Mouse (Mus musculus) forebrain, embryonic 13.5 days (tissue): ENCODE results near the gene Eya2. TPM values are rescaled to one million over a fixed set of nuclear protein-coding genes. Genes with fewer than 3 reads are reported as not detected.

Source experiments
- ATAC-seq: fragments of 200-750 bp; cut with Nextera tagmentation; 2 replicates; pipeline ENCODE4 v1.8.0; 2017
- H3K27ac ChIP-seq: fragments of 300-500 bp; sonication (generic); 2 replicates; pipeline ENCODE4 v1.5.1; 2015; ENCODE audit warnings: inconsistent platforms, mild to moderate bottlenecking, moderate library complexity
- H3K27me3 ChIP-seq: fragments of 300-500 bp; sonication (generic); 2 replicates; pipeline ENCODE4 v1.6.1; 2015; ENCODE audit warnings: mild to moderate bottlenecking, inconsistent platforms
- H3K36me3 ChIP-seq: fragments of 300-500 bp; sonication (generic); 2 replicates; pipeline ENCODE4 v1.6.1; 2015; ENCODE audit warnings: mild to moderate bottlenecking, inconsistent platforms; ENCODE audit not compliant: poor library complexity, severe bottlenecking
- H3K4me1 ChIP-seq: fragments of 300-500 bp; sonication (generic); 2 replicates; pipeline ENCODE4 v1.6.1; 2015; ENCODE audit warnings: inconsistent platforms
- H3K4me2 ChIP-seq: fragments of 300-500 bp; sonication (generic); 2 replicates; pipeline ENCODE4 v1.6.1; 2015; ENCODE audit warnings: inconsistent platforms, mild to moderate bottlenecking, moderate library complexity
- H3K4me3 ChIP-seq: fragments of 300-500 bp; sonication (generic); 2 replicates; pipeline ENCODE4 v1.5.1; 2015; ENCODE audit warnings: mild to moderate bottlenecking, inconsistent platforms
- H3K9ac ChIP-seq: fragments of 300-500 bp; sonication (generic); 2 replicates; pipeline ENCODE4 v1.6.1; 2015; ENCODE audit warnings: mild to moderate bottlenecking, inconsistent platforms
- H3K9me3 ChIP-seq: fragments of 300-500 bp; sonication (generic); replicated peaks from 2 replicates; pipeline ENCODE4 v1.6.1; 2016; ENCODE audit warnings: inconsistent platforms
- WGBS: fragments of 180-500 bp; shearing (Covaris S2); methylation state at CpG from one replicate; pipeline ENCODE4 v1.1.7; 2015; 5-methylcytosine and 5-hydroxymethylcytosine counted together
- polyA plus RNA-seq: library from polyadenylated mRNA; unstranded; fragments of >200 nt; fragmentation: Nextera tagmentation; extraction: Ambion mirVana; gene quantifications from 2 replicates; pipeline ENCODE4 v1.2.1, GENCODE M21; 2015

Gene Eya2
- polyA plus RNA-seq, 1 experiment from 2014 or later: 2.5 TPM

DNA sequence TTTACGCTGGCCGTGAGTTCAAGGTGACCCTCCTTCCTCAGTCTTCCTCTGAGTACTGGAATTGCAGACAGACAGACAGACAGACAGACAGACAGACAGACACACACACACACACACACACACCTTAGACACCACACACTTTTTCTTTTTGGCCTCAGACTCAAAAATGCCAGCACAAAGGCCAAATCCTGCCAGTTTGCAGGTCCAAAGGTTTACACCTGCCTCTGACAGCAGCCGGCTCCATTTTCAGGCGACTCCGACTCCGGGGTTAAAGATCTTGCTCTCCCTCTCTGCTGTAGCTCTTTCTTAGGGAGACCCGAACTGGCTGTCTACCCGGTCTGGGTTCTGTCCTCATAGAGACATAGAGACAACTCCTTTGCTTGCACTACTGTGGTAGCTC, 30.7 kb upstream of the Eya2 start:
- no peaks in the 10 kb centered on the region for H3K9me3 ChIP-seq
- peaks cover 22% of the 10 kb centered on the region for H3K27me3 ChIP-seq
- ATAC-seq: no peak
- 71% methylated on average over 8 of the region's 8 CpGs for WGBS
- H3K27ac ChIP-seq: no peak overlapping the region
- H3K36me3 ChIP-seq: no peaks in the 10 kb centered on the region
- H3K4me1 ChIP-seq: peaks cover 12% of the 10 kb centered on the region
- H3K4me2 ChIP-seq: no peak overlapping the region
- H3K9ac ChIP-seq: no peak overlapping the region
- no peak overlapping the region for H3K4me3 ChIP-seq

DNA sequence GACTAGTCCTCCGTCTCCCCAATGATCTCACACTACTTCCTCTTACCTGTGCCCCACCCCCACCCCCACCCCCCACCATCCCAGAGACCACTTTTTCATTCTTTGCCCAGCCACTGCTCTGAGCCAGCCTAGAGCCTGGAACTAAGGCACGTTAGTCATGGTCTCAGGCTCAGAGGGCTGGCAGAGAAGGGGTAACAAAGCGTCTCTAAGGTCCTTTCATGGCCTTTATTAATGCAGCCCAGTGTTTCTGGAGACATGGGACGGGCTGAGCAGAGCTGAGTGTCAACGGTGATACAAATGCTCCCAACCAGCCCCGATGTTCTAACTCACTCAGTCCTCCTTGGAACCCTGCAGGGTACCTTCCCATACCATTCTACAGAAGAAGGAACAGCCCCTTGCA, 30.2 kb upstream of the Eya2 start:
- Histone ChIP-seq H3K27ac (no peak overlapping the region), H3K4me3 (no peak overlapping the region), H3K4me1 (peaks cover 12% of the 10 kb centered on the region), H3K4me2 (no peak overlapping the region), H3K9ac (no peak overlapping the region), H3K27me3 (peaks cover 22% of the 10 kb centered on the region), H3K9me3 (no peaks in the 10 kb centered on the region), H3K36me3 (no peaks in the 10 kb centered on the region)
- WGBS: 23% methylated on average over 6 of the region's 6 CpGs
- no peak for ATAC-seq

DNA sequence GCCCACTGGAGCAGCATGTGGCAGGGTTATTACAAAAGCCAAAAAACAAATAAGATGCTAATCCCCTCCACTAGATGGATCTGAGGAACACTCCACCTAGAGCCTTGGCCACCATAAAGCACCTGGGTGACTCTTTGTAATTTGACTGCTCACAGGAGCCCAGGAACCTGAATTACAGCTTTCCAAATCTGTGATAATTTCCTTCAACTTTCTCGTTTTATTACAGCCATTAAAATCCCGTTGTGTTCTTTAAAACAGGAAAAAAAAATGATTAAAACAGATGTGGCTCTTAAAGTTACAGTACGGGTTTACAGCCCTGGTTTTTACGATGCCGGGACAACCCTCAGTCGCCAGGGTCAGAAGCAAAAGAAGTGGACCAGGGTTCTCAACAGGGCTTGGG, 27.9 kb upstream of the Eya2 start:
- Histone ChIP-seq H3K27me3 (peaks cover 22% of the 10 kb centered on the region), H3K36me3 (no peaks in the 10 kb centered on the region), H3K4me2 (no peak overlapping the region), H3K4me3 (no peak overlapping the region), H3K9me3 (no peaks in the 10 kb centered on the region), H3K27ac (no peak overlapping the region), H3K4me1 (peaks cover 12% of the 10 kb centered on the region), H3K9ac (no peak overlapping the region)
- no peak for ATAC-seq
- 84% methylated on average over 6 of the region's 6 CpGs for WGBS

- Histone ChIP-seq H3K4me3 (no peak overlapping the region), H3K36me3 (no peaks in the 10 kb centered on the region), H3K4me2 (no peak overlapping the region), H3K9me3 (no peaks in the 10 kb centered on the region), H3K9ac (no peak overlapping the region), H3K27ac (no peak overlapping the region), H3K27me3 (peaks cover 20% of the 10 kb centered on the region), H3K4me1 (peaks cover 12% of the 10 kb centered on the region)
- WGBS: 82% methylated on average over 9 of the region's 9 CpGs
- no peak for ATAC-seq
Observed at GRCm38 (mm10) chr2:165567820-165568219, 27.0 kb upstream of the Eya2 start.

GRCm38 (mm10) chr2:165568911-165569310, 25.9 kb upstream of the Eya2 start:
- Histone ChIP-seq H3K4me3 (no peak overlapping the region), H3K9ac (no peak overlapping the region), H3K27ac (no peak overlapping the region), H3K36me3 (no peaks in the 10 kb centered on the region), H3K4me2 (no peak overlapping the region), H3K9me3 (no peaks in the 10 kb centered on the region), H3K4me1 (peaks cover 2% of the 10 kb centered on the region; the same call in 1 of the 2 replicates), H3K27me3 (peaks cover 13% of the 10 kb centered on the region)
- 49% methylated on average over 6 of the region's 6 CpGs for WGBS
- no peak for ATAC-seq

- Histone ChIP-seq H3K27me3 (no peaks in the 10 kb centered on the region), H3K9ac (no peak overlapping the region), H3K36me3 (no peaks in the 10 kb centered on the region), H3K4me3 (no peak overlapping the region), H3K4me2 (no peak overlapping the region), H3K4me1 (no peaks in the 10 kb centered on the region), H3K9me3 (no peaks in the 10 kb centered on the region), H3K27ac (no peak overlapping the region)
- 66% methylated on average over 4 of the region's 4 CpGs for WGBS
- ATAC-seq: no peak
Observed at GRCm38 (mm10) chr2:165571216-165571778, 23.5 kb upstream of the Eya2 start.

GRCm38 (mm10) chr2:165583044-165583443, 11.8 kb upstream of the Eya2 start:
- Histone ChIP-seq H3K27ac (no peak overlapping the region), H3K4me1 (no peaks in the 10 kb centered on the region), H3K27me3 (no peaks in the 10 kb centered on the region), H3K9ac (no peak overlapping the region), H3K9me3 (no peaks in the 10 kb centered on the region), H3K4me2 (no peak overlapping the region), H3K36me3 (no peaks in the 10 kb centered on the region), H3K4me3 (no peak overlapping the region)
- no peak for ATAC-seq
- 82% methylated on average over 8 of the region's 8 CpGs for WGBS

DNA sequence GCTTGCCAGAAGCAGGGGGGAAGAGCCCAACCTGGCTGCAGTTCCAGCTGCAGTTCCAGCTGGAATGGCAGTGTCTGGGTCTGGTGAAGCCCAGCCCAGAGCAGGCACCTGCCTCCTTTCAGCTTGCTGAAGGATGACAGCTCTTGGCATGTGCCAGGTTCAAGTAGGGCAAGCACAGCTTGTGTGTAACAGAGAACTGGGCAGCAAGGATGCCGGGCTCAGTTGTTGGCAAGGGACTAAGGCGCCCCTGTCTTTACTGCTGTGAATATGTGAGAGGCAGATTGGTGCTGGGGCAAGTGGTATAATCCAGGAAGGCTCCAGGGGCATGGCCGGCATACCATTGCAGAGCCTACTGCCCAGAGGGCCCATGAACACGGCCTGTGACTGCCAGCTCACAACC, 11.3 kb upstream of the Eya2 start:
- WGBS: 80% methylated on average over 4 of the region's 4 CpGs
- no peaks in the 10 kb centered on the region for H3K4me1 ChIP-seq
- no peak overlapping the region for H3K9ac ChIP-seq
- H3K27me3 ChIP-seq: no peaks in the 10 kb centered on the region
- no peaks in the 10 kb centered on the region for H3K36me3 ChIP-seq
- no peak for ATAC-seq
- H3K27ac ChIP-seq: no peak overlapping the region
- no peaks in the 10 kb centered on the region for H3K9me3 ChIP-seq
- H3K4me2 ChIP-seq: no peak overlapping the region
- H3K4me3 ChIP-seq: no peak overlapping the region

GRCm38 (mm10) chr2:165584563-165584962, 10.3 kb upstream of the Eya2 start:
- Histone ChIP-seq H3K36me3 (no peaks in the 10 kb centered on the region), H3K27me3 (no peaks in the 10 kb centered on the region), H3K27ac (no peak overlapping the region), H3K4me3 (no peak overlapping the region), H3K9me3 (no peaks in the 10 kb centered on the region), H3K9ac (no peak overlapping the region), H3K4me2 (no peak overlapping the region), H3K4me1 (no peaks in the 10 kb centered on the region)
- WGBS: 83% methylated on average over 3 of the region's 3 CpGs
- ATAC-seq: no peak

DNA sequence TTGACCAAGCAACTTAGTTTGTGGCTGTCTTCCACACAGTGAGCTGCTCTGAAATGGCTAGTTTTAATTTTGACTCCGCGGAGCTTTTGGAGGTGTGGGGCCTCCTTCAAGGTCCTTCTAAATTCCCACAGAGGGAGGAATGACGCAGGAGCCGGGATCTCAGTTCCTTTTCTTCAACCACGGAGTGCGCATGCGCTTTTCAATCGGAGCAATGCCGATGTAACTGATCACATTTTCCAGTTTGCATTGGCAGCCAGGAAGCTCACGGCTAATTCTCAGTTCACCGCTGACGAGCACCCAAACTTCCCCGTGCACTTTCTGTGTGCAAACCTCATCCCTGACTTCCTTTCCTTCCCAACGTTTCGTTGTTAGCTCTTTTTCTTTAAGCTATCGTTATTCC, 4.1 kb upstream of the Eya2 start:
- no peaks in the 10 kb centered on the region for H3K36me3 ChIP-seq
- H3K9me3 ChIP-seq: no peaks in the 10 kb centered on the region
- H3K4me3 ChIP-seq: no peak overlapping the region
- H3K27ac ChIP-seq: no peak overlapping the region
- H3K4me2 ChIP-seq: no peak overlapping the region
- ATAC-seq: no peak
- H3K9ac ChIP-seq: no peak overlapping the region
- peaks cover 13% of the 10 kb centered on the region for H3K4me1 ChIP-seq
- H3K27me3 ChIP-seq: peaks cover 27% of the 10 kb centered on the region
- 77% methylated on average over 16 of the region's 16 CpGs for WGBS

- Histone ChIP-seq H3K4me3 (no peak overlapping the region), H3K27me3 (peaks cover 51% of the 10 kb centered on the region), H3K9ac (no peak overlapping the region), H3K9me3 (no peaks in the 10 kb centered on the region), H3K27ac (no peak overlapping the region), H3K36me3 (no peaks in the 10 kb centered on the region), H3K4me2 (no peak overlapping the region), H3K4me1 (peaks cover 16% of the 10 kb centered on the region)
- ATAC-seq: no peak
- 86% methylated on average over 2 of the region's 2 CpGs for WGBS
Observed at GRCm38 (mm10) chr2:165593763-165594162, 1.1 kb upstream of the Eya2 start.

- peak overlapping the region; percentile 68 for H3K9ac ChIP-seq
- H3K4me1 ChIP-seq: peaks cover 16% of the 10 kb centered on the region
- no peak overlapping the region for H3K27ac ChIP-seq
- H3K4me3 ChIP-seq: peak overlapping the region; percentile 57
- ATAC-seq: no peak
- peaks cover 53% of the 10 kb centered on the region for H3K27me3 ChIP-seq
- no peaks in the 10 kb centered on the region for H3K9me3 ChIP-seq
- 2% methylated on average over 13 of the region's 13 CpGs for WGBS
- peak overlapping the region; percentile 95 for H3K4me2 ChIP-seq
- no peaks in the 10 kb centered on the region for H3K36me3 ChIP-seq
Observed at GRCm38 (mm10) chr2:165595676-165596070, 841 bp downstream of the Eya2 start.

- Histone ChIP-seq H3K27ac (no peak overlapping the region), H3K27me3 (peaks cover 53% of the 10 kb centered on the region), H3K4me3 (peak overlapping the region; percentile 57), H3K9ac (no peak overlapping the region), H3K4me2 (peak overlapping the region; percentile 95; the same call in 1 of the 2 replicates), H3K4me1 (peaks cover 16% of the 10 kb centered on the region), H3K9me3 (no peaks in the 10 kb centered on the region), H3K36me3 (no peaks in the 10 kb centered on the region)
- WGBS: 14% methylated on average over 11 of the region's 11 CpGs
- no peak for ATAC-seq
Observed at GRCm38 (mm10) chr2:165596141-165596540, 1.3 kb downstream of the Eya2 start.
